Mouse (Mus musculus) heart, embryonic 10.5 days (tissue): ENCODE measurements at regions not wholly inside any gene's neighbourhood (a gene's known extent, or its start where the extent isn't known, plus 50 kb on each side); places are given as distances from the start of the nearest gene placed in this dataset.

Source experiments
- DNase-seq: peaks from one replicate; pipeline ENCODE4 v3.0.0-alpha.2; 2017; ENCODE audit warnings: low spot score
- H3K27ac ChIP-seq: fragments of 300-500 bp; sonication (generic); 2 replicates; pipeline ENCODE4 v1.5.1; 2016; ENCODE audit warnings: mild to moderate bottlenecking
- H3K27me3 ChIP-seq: fragments of 300-500 bp; sonication (generic); 2 replicates; pipeline ENCODE4 v1.6.1; 2016; ENCODE audit warnings: mild to moderate bottlenecking; ENCODE audit not compliant: poor library complexity, insufficient read depth, severe bottlenecking
- H3K36me3 ChIP-seq: fragments of 300-500 bp; sonication (generic); 2 replicates; pipeline ENCODE4 v1.6.1; 2016; ENCODE audit warnings: mild to moderate bottlenecking, moderate library complexity
- H3K4me1 ChIP-seq: fragments of 300-500 bp; sonication (generic); 2 replicates; pipeline ENCODE4 v1.6.1; 2016; ENCODE audit warnings: mild to moderate bottlenecking
- H3K4me3 ChIP-seq: fragments of 300-500 bp; sonication (generic); 2 replicates; pipeline ENCODE4 v1.5.1; 2016; ENCODE audit warnings: mild to moderate bottlenecking, moderate library complexity
- H3K9me3 ChIP-seq: fragments of 300-500 bp; sonication (generic); 2 replicates; pipeline ENCODE4 v1.6.1; 2016; ENCODE audit warnings: mild to moderate bottlenecking, moderate library complexity
- WGBS: fragments of 180-500 bp; shearing (Covaris S2); methylation state at CpG from one replicate; pipeline ENCODE4 v1.1.7; 2016; 5-methylcytosine and 5-hydroxymethylcytosine counted together

GRCm38 (mm10) chr3:41366264-41366663 lies 189.3 kb upstream of the Jade1 start:
- Histone ChIP-seq H3K27me3 (no peaks in the 10 kb centered on the region), H3K4me3 (no peak overlapping the region), H3K4me1 (peaks cover 31% of the 10 kb centered on the region), H3K27ac (peak overlapping the region; percentile 53; the same call in 1 of the 2 replicates), H3K36me3 (no peaks in the 10 kb centered on the region), H3K9me3 (no peaks in the 10 kb centered on the region)
- DNase-seq, result no peak
- 36% methylated on average over 9 of the region's 9 CpGs for WGBS

GRCm38 (mm10) chr3:41365145-41365830 lies 190.2 kb upstream of the Jade1 start:
- DNase-seq, result no peak
- H3K27ac ChIP-seq, result peak overlapping the region; percentile 53
- WGBS, result 65% methylated on average over 8 of the region's 8 CpGs
- H3K4me3 ChIP-seq, result no peak overlapping the region
- no peaks in the 10 kb centered on the region for H3K9me3 ChIP-seq
- no peaks in the 10 kb centered on the region for H3K27me3 ChIP-seq
- no peaks in the 10 kb centered on the region for H3K36me3 ChIP-seq
- peaks cover 31% of the 10 kb centered on the region for H3K4me1 ChIP-seq

- no peak for DNase-seq
- WGBS, result 93% methylated on average over 3 of the region's 3 CpGs
- H3K27me3 ChIP-seq, result no peaks in the 10 kb centered on the region
- no peak overlapping the region for H3K27ac ChIP-seq
- no peaks in the 10 kb centered on the region for H3K9me3 ChIP-seq
- H3K4me3 ChIP-seq, result no peak overlapping the region
- H3K36me3 ChIP-seq, result no peaks in the 10 kb centered on the region
- peaks cover 31% of the 10 kb centered on the region for H3K4me1 ChIP-seq
These were observed 191.6 kb upstream of the Jade1 start for GRCm38 (mm10) chr3:41363947-41364346.

- Histone ChIP-seq H3K27ac (0 out of 2 replicates have a peak overlapping the region, but pooled peaks have one; percentile 24), H3K4me3 (no peak overlapping the region), H3K36me3 (no peaks in the 10 kb centered on the region), H3K4me1 (peaks cover 4% of the 10 kb centered on the region; the same call in 1 of the 2 replicates), H3K27me3 (no peaks in the 10 kb centered on the region), H3K9me3 (no peaks in the 10 kb centered on the region)
- WGBS, result 62% methylated on average over 5 of the region's 5 CpGs
- DNase-seq, result no peak
These were observed 195.3 kb upstream of the Jade1 start for GRCm38 (mm10) chr3:41360231-41360630.

- Histone ChIP-seq H3K36me3 (no peaks in the 10 kb centered on the region), H3K4me1 (no peaks in the 10 kb centered on the region; the same call in 1 of the 2 replicates), H3K27ac (no peak overlapping the region), H3K27me3 (no peaks in the 10 kb centered on the region), H3K9me3 (no peaks in the 10 kb centered on the region), H3K4me3 (no peak overlapping the region)
- WGBS, result 47% methylated on average over 4 of the region's 4 CpGs
- DNase-seq, result no peak
These were observed 196.1 kb upstream of the Jade1 start for GRCm38 (mm10) chr3:41359458-41359857.

- no peak overlapping the region for H3K27ac ChIP-seq
- no peaks in the 10 kb centered on the region for H3K27me3 ChIP-seq
- H3K9me3 ChIP-seq, result no peaks in the 10 kb centered on the region
- DNase-seq, result no peak
- H3K4me1 ChIP-seq, result peaks cover 10% of the 10 kb centered on the region
- WGBS, result 7% methylated on average over 2 of the region's 2 CpGs
- H3K4me3 ChIP-seq, result no peak overlapping the region
- H3K36me3 ChIP-seq, result no peaks in the 10 kb centered on the region
These were observed 202.5 kb upstream of the Jade1 start for GRCm38 (mm10) chr3:41353021-41353420.

- Histone ChIP-seq H3K27me3 (no peaks in the 10 kb centered on the region), H3K9me3 (no peaks in the 10 kb centered on the region), H3K27ac (no peak overlapping the region), H3K4me1 (peaks cover 10% of the 10 kb centered on the region), H3K4me3 (no peak overlapping the region), H3K36me3 (no peaks in the 10 kb centered on the region)
- no peak for DNase-seq
- 76% methylated on average over 4 of the region's 4 CpGs for WGBS
These were observed 203.7 kb upstream of the Jade1 start for GRCm38 (mm10) chr3:41351786-41352185.

- no peaks in the 10 kb centered on the region for H3K9me3 ChIP-seq
- 88% methylated on average over 8 of the region's 8 CpGs for WGBS
- H3K27ac ChIP-seq, result no peak overlapping the region
- H3K36me3 ChIP-seq, result no peaks in the 10 kb centered on the region
- H3K4me3 ChIP-seq, result no peak overlapping the region
- H3K27me3 ChIP-seq, result no peaks in the 10 kb centered on the region
- H3K4me1 ChIP-seq, result peaks cover 10% of the 10 kb centered on the region
- DNase-seq, result no peak
These were observed 204.3 kb upstream of the Jade1 start for GRCm38 (mm10) chr3:41351091-41351685.

- DNase-seq, result no peak
- Histone ChIP-seq H3K27me3 (no peaks in the 10 kb centered on the region), H3K36me3 (no peaks in the 10 kb centered on the region), H3K27ac (no peak overlapping the region), H3K4me3 (no peak overlapping the region), H3K4me1 (peaks cover 10% of the 10 kb centered on the region), H3K9me3 (no peaks in the 10 kb centered on the region)
- WGBS, result 67% methylated on average over 3 of the region's 3 CpGs
These were observed 205.2 kb upstream of the Jade1 start for GRCm38 (mm10) chr3:41350331-41350730.

GRCm38 (mm10) chr3:41348795-41349194 lies 206.7 kb upstream of the Jade1 start:
- Histone ChIP-seq H3K27me3 (no peaks in the 10 kb centered on the region), H3K4me3 (no peak overlapping the region), H3K9me3 (no peaks in the 10 kb centered on the region), H3K27ac (no peak overlapping the region), H3K36me3 (no peaks in the 10 kb centered on the region), H3K4me1 (peaks cover 10% of the 10 kb centered on the region)
- no peak for DNase-seq
- 48% methylated on average over 1 of the region's 1 CpGs for WGBS

GRCm38 (mm10) chr3:41346863-41347262 lies 208.7 kb upstream of the Jade1 start:
- DNase-seq, result no peak
- Histone ChIP-seq H3K27me3 (no peaks in the 10 kb centered on the region), H3K9me3 (no peaks in the 10 kb centered on the region), H3K36me3 (no peaks in the 10 kb centered on the region), H3K27ac (no peak overlapping the region), H3K4me3 (no peak overlapping the region), H3K4me1 (no peaks in the 10 kb centered on the region)
- WGBS, result 73% methylated on average over 5 of the region's 5 CpGs

- H3K4me3 ChIP-seq, result no peak overlapping the region
- no peak overlapping the region for H3K27ac ChIP-seq
- no peaks in the 10 kb centered on the region for H3K27me3 ChIP-seq
- H3K36me3 ChIP-seq, result no peaks in the 10 kb centered on the region
- 69% methylated on average over 2 of the region's 2 CpGs for WGBS
- DNase-seq, result no peak
- H3K4me1 ChIP-seq, result no peaks in the 10 kb centered on the region
- no peaks in the 10 kb centered on the region for H3K9me3 ChIP-seq
These were observed 212.1 kb upstream of the Jade1 start for GRCm38 (mm10) chr3:41343431-41343830.

- H3K27ac ChIP-seq, result no peak overlapping the region
- 66% methylated on average over 7 of the region's 7 CpGs for WGBS
- no peak for DNase-seq
These were observed 223.1 kb upstream of the Jade1 start for GRCm38 (mm10) chr3:41332481-41332880.

More at GRCm38 (mm10) chr3:41332481-41332880, 223.1 kb upstream of the Jade1 start:
- no peaks in the 10 kb centered on the region for H3K4me1 ChIP-seq
- no peaks in the 10 kb centered on the region; the same call in 1 of the 2 replicates for H3K9me3 ChIP-seq
- H3K27me3 ChIP-seq, result no peaks in the 10 kb centered on the region
- H3K4me3 ChIP-seq, result no peak overlapping the region
- no peaks in the 10 kb centered on the region for H3K36me3 ChIP-seq
